Mouse (Mus musculus) forebrain, embryonic 11.5 days (tissue): ENCODE measurements around the gene Smox. TPM values are rescaled to one million over a fixed set of nuclear protein-coding genes. Genes with fewer than 3 reads are reported as not detected.

Experiments used
- ATAC-seq: fragments of 200-750 bp; cut with Nextera tagmentation; replicated peaks from 2 replicates; pipeline ENCODE4 v1.8.0; 2017; ENCODE audit warnings: moderate TSS enrichment; ENCODE audit not compliant: low FRiP score
- DNase-seq: peaks from one replicate; pipeline ENCODE4 v3.0.0-alpha.2; 2017; ENCODE audit warnings: low spot score
- H3K27ac ChIP-seq: fragments of 300-500 bp; sonication (generic); 2 replicates; pipeline ENCODE4 v1.5.1; 2014; ENCODE audit warnings: low read depth, low read length
- H3K27me3 ChIP-seq: fragments of 300-500 bp; sonication (generic); 2 replicates; pipeline ENCODE4 v1.6.1; 2014; ENCODE audit warnings: mild to moderate bottlenecking, low read length, mixed read lengths; ENCODE audit not compliant: control insufficient read depth, insufficient read depth
- H3K36me3 ChIP-seq: fragments of 300-500 bp; sonication (generic); 2 replicates; pipeline ENCODE4 v1.6.1; 2014; ENCODE audit warnings: mild to moderate bottlenecking, low read length, moderate library complexity, mixed read lengths; ENCODE audit not compliant: control insufficient read depth, insufficient read depth
- H3K4me1 ChIP-seq: fragments of 300-500 bp; sonication (generic); replicated peaks from 2 replicates; pipeline ENCODE4 v1.6.1; 2014; ENCODE audit warnings: low read length, mixed read lengths; ENCODE audit not compliant: control insufficient read depth, insufficient read depth
- H3K4me2 ChIP-seq: fragments of 300-500 bp; sonication (generic); 2 replicates; pipeline ENCODE4 v1.6.1; 2014; ENCODE audit warnings: low read depth, mild to moderate bottlenecking, low read length, moderate library complexity, mixed read lengths; ENCODE audit not compliant: severe bottlenecking
- H3K4me3 ChIP-seq: fragments of 300-500 bp; sonication (generic); 2 replicates; pipeline ENCODE4 v1.5.1; 2014; ENCODE audit warnings: low read depth, low read length
- H3K9ac ChIP-seq: fragments of 300-500 bp; sonication (generic); 2 replicates; pipeline ENCODE4 v1.6.1; 2014; ENCODE audit warnings: low read length
- H3K9me3 ChIP-seq: fragments of 300-500 bp; sonication (generic); 2 replicates; pipeline ENCODE4 v1.6.1; 2016; ENCODE audit warnings: low read length, mixed read lengths; ENCODE audit not compliant: control insufficient read depth
- WGBS: fragments of 180-500 bp; shearing (Covaris S2); extraction: QIAGEN DNeasy Blood & Tissue Kit; methylation state at CpG from one replicate; pipeline ENCODE4 v1.1.7; 2014; 5-methylcytosine and 5-hydroxymethylcytosine counted together
- polyA plus RNA-seq: library from polyadenylated mRNA; unstranded; fragments of >200 nt; fragmentation: Nextera tagmentation; extraction: Ambion mirVana; gene quantifications from 2 replicates; pipeline ENCODE4 v1.2.1, GENCODE M21; 2014

The Smox gene
- polyA plus RNA-seq, 1 experiment from 2014 or later: 33.2 TPM

- no peaks in the 10 kb centered on the region for H3K9me3 ChIP-seq
- 88% methylated on average over 8 of the region's 8 CpGs for WGBS
These were observed 12.9 kb upstream of the Smox start for GRCm38 (mm10) chr2:131478349-131478748.

GRCm38 (mm10) chr2:131478916-131479315, 12.4 kb upstream of the Smox start:
- ATAC-seq (no peak), DNase-seq (no peak)
- Histone ChIP-seq H3K9ac (no peak overlapping the region), H3K9me3 (no peaks in the 10 kb centered on the region), H3K4me1 (no peaks in the 10 kb centered on the region), H3K4me3 (no peak overlapping the region), H3K27ac (no peak overlapping the region), H3K4me2 (no peak overlapping the region), H3K27me3 (no peaks in the 10 kb centered on the region), H3K36me3 (no peaks in the 10 kb centered on the region)
- WGBS: 88% methylated on average over 4 of the region's 4 CpGs

More at GRCm38 (mm10) chr2:131478349-131478748, 12.9 kb upstream of the Smox start:
- Histone ChIP-seq H3K27me3 (no peaks in the 10 kb centered on the region), H3K27ac (no peak overlapping the region), H3K36me3 (no peaks in the 10 kb centered on the region), H3K9ac (no peak overlapping the region), H3K4me2 (no peak overlapping the region), H3K4me3 (no peak overlapping the region), H3K4me1 (no peaks in the 10 kb centered on the region)
- ATAC-seq (no peak), DNase-seq (no peak)

- Histone ChIP-seq H3K36me3 (no peaks in the 10 kb centered on the region), H3K9me3 (no peaks in the 10 kb centered on the region), H3K27me3 (no peaks in the 10 kb centered on the region), H3K4me3 (no peak overlapping the region), H3K4me2 (no peak overlapping the region), H3K4me1 (no peaks in the 10 kb centered on the region), H3K27ac (no peak overlapping the region), H3K9ac (no peak overlapping the region)
- WGBS: 56% methylated on average over 1 of the region's 1 CpGs
- DNase-seq: no peak
- no peak for ATAC-seq
These were observed 9.6 kb upstream of the Smox start for GRCm38 (mm10) chr2:131481733-131482132.

GRCm38 (mm10) chr2:131482478-131482877, 8.8 kb upstream of the Smox start:
- no peaks in the 10 kb centered on the region for H3K36me3 ChIP-seq
- no peaks in the 10 kb centered on the region for H3K27me3 ChIP-seq
- ATAC-seq (no peak), DNase-seq (no peak)
- H3K4me1 ChIP-seq: no peaks in the 10 kb centered on the region
- no peak overlapping the region for H3K27ac ChIP-seq
- no peak overlapping the region for H3K4me3 ChIP-seq
- H3K9me3 ChIP-seq: no peaks in the 10 kb centered on the region
- no peak overlapping the region for H3K9ac ChIP-seq
- H3K4me2 ChIP-seq: no peak overlapping the region
- 89% methylated on average over 6 of the region's 6 CpGs for WGBS

GRCm38 (mm10) chr2:131483562-131483961, 7.7 kb upstream of the Smox start:
- H3K4me2 ChIP-seq: no peak overlapping the region
- H3K9ac ChIP-seq: no peak overlapping the region
- DNase-seq: peak; percentile 45
- H3K9me3 ChIP-seq: no peaks in the 10 kb centered on the region
- WGBS: 72% methylated on average over 7 of the region's 7 CpGs
- no peak overlapping the region for H3K27ac ChIP-seq
- no peaks in the 10 kb centered on the region for H3K27me3 ChIP-seq
- no peaks in the 10 kb centered on the region for H3K4me1 ChIP-seq
- no peak for ATAC-seq
- no peaks in the 10 kb centered on the region for H3K36me3 ChIP-seq
- H3K4me3 ChIP-seq: no peak overlapping the region

GRCm38 (mm10) chr2:131484182-131484581, 7.1 kb upstream of the Smox start:
- 88% methylated on average over 6 of the region's 6 CpGs for WGBS
- Histone ChIP-seq H3K27ac (no peak overlapping the region), H3K9me3 (no peaks in the 10 kb centered on the region), H3K9ac (no peak overlapping the region), H3K4me2 (no peak overlapping the region), H3K4me3 (no peak overlapping the region), H3K36me3 (no peaks in the 10 kb centered on the region), H3K27me3 (no peaks in the 10 kb centered on the region), H3K4me1 (no peaks in the 10 kb centered on the region)
- DNase-seq: peak; percentile 22
- no peak for ATAC-seq

GRCm38 (mm10) chr2:131485126-131485525, 6.2 kb upstream of the Smox start:
- Histone ChIP-seq H3K27ac (no peak overlapping the region), H3K4me1 (no peaks in the 10 kb centered on the region), H3K4me3 (no peak overlapping the region), H3K9me3 (no peaks in the 10 kb centered on the region), H3K4me2 (no peak overlapping the region), H3K27me3 (no peaks in the 10 kb centered on the region; the same call in 1 of the 2 replicates), H3K36me3 (no peaks in the 10 kb centered on the region), H3K9ac (no peak overlapping the region)
- WGBS: 92% methylated on average over 15 of the region's 15 CpGs
- ATAC-seq (no peak), DNase-seq (peak; percentile 42)

GRCm38 (mm10) chr2:131486046-131486445, 5.2 kb upstream of the Smox start:
- Histone ChIP-seq H3K9me3 (no peaks in the 10 kb centered on the region), H3K4me1 (no peaks in the 10 kb centered on the region), H3K4me2 (no peak overlapping the region), H3K4me3 (no peak overlapping the region), H3K27ac (no peak overlapping the region), H3K27me3 (no peaks in the 10 kb centered on the region; the same call in 1 of the 2 replicates), H3K9ac (no peak overlapping the region), H3K36me3 (no peaks in the 10 kb centered on the region)
- ATAC-seq (no peak), DNase-seq (no peak)
- WGBS: 86% methylated on average over 3 of the region's 3 CpGs

- Histone ChIP-seq H3K4me3 (no peak overlapping the region), H3K27me3 (no peaks in the 10 kb centered on the region; the same call in 1 of the 2 replicates), H3K36me3 (no peaks in the 10 kb centered on the region), H3K4me2 (no peak overlapping the region), H3K4me1 (no peaks in the 10 kb centered on the region), H3K27ac (no peak overlapping the region), H3K9ac (no peak overlapping the region), H3K9me3 (no peaks in the 10 kb centered on the region)
- WGBS: 84% methylated on average over 5 of the region's 5 CpGs
- ATAC-seq (no peak), DNase-seq (no peak)
These were observed 4.0 kb upstream of the Smox start for GRCm38 (mm10) chr2:131487337-131487736.
